Mouse (Mus musculus) kidney, embryonic 15.5 days (tissue): ENCODE measurements around the gene Prune2. TPM values are rescaled to one million over a fixed set of nuclear protein-coding genes. Genes with fewer than 3 reads are reported as not detected.

ENCODE experiments used
- ATAC-seq: fragments of 200-750 bp; cut with Nextera tagmentation; replicated peaks from 2 replicates; pipeline ENCODE4 v1.8.0; 2017; ENCODE audit warnings: moderate TSS enrichment; ENCODE audit not compliant: low FRiP score
- H3K27ac ChIP-seq: fragments of 300-500 bp; sonication (generic); 2 replicates; pipeline ENCODE4 v1.5.1; 2015; ENCODE audit warnings: mild to moderate bottlenecking, inconsistent platforms
- H3K27me3 ChIP-seq: fragments of 300-500 bp; sonication (generic); 2 replicates; pipeline ENCODE4 v1.6.1; 2015; ENCODE audit warnings: inconsistent platforms
- H3K36me3 ChIP-seq: fragments of 300-500 bp; sonication (generic); 2 replicates; pipeline ENCODE4 v1.6.1; 2015; ENCODE audit warnings: inconsistent platforms
- H3K4me1 ChIP-seq: fragments of 300-500 bp; sonication (generic); 2 replicates; pipeline ENCODE4 v1.6.1; 2015; ENCODE audit warnings: inconsistent platforms
- H3K4me2 ChIP-seq: fragments of 300-500 bp; sonication (generic); 2 replicates; pipeline ENCODE4 v1.6.1; 2015; ENCODE audit warnings: moderate library complexity, mild to moderate bottlenecking, inconsistent platforms
- H3K4me3 ChIP-seq: fragments of 300-500 bp; sonication (generic); replicated peaks from 2 replicates; pipeline ENCODE4 v1.5.1; 2015; ENCODE audit warnings: mild to moderate bottlenecking, inconsistent platforms
- H3K9ac ChIP-seq: fragments of 300-500 bp; sonication (generic); 2 replicates; pipeline ENCODE4 v1.6.1; 2015; ENCODE audit warnings: mild to moderate bottlenecking, inconsistent platforms
- H3K9me3 ChIP-seq: fragments of 300-500 bp; sonication (generic); replicated peaks from 2 replicates; pipeline ENCODE4 v1.6.1; 2016; ENCODE audit warnings: inconsistent platforms
- WGBS: fragments of 180-500 bp; shearing (Covaris S2); methylation state at CpG from one replicate; pipeline ENCODE4 v1.1.7; 2015; ENCODE audit warnings: mixed read lengths; 5-methylcytosine and 5-hydroxymethylcytosine counted together
- polyA plus RNA-seq: library from polyadenylated mRNA; unstranded; fragments of >200 nt; fragmentation: Nextera tagmentation; extraction: Ambion mirVana; gene quantifications from 2 replicates; pipeline ENCODE4 v1.2.1, GENCODE M21; 2015

The Prune2 gene
- polyA plus RNA-seq, 1 experiment from 2014 or later, result 1.5 TPM

DNA sequence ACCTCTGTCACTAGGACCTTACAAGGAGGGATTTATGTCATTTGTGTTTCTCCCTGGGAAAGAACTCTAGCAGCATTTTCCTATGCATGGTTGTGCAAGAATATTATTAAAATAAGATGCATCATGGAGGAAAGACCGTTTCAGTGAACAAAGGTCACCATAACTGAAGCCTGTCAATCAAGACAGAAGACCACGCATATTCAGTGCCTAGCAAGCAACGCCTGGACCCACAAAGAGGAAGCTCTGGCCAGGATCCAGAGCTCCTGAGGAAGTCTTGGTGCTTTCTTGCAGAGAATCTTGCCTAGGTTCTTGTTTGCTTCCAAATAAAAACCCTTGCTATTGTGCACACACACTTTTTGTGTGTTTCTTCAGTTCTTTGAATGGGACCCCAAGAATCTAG lies 296.9 kb downstream of the Prune2 start:
- no peak overlapping the region for H3K4me2 ChIP-seq
- ATAC-seq, result no peak
- H3K4me3 ChIP-seq, result no peak overlapping the region
- H3K4me1 ChIP-seq, result peaks cover 4% of the 10 kb centered on the region
- WGBS, result 66% methylated on average over 3 of the region's 3 CpGs
- H3K9ac ChIP-seq, result no peak overlapping the region
- H3K27ac ChIP-seq, result no peak overlapping the region
- H3K36me3 ChIP-seq, result no peaks in the 10 kb centered on the region
- H3K9me3 ChIP-seq, result no peaks in the 10 kb centered on the region
- H3K27me3 ChIP-seq, result no peaks in the 10 kb centered on the region

DNA sequence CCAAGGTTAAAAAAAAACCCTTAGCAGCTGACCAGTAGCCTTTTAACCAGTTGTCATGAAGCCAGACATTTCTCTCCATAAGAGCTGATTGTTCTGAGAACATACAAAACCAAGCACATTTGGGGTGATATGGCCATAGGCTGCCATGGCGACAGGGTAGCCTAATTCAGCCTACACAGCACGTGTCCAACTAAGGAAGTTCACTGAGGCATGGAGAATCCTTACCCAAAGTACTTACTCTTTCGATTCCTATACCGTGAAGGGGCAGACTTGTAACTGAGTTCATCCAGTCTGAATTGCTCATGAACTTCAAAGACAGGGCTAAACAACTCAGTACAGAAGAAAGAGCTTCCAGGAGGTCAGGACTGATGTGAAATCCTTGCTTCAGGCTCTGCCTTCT lies 299.6 kb downstream of the Prune2 start:
- Histone ChIP-seq H3K4me1 (peaks cover 4% of the 10 kb centered on the region), H3K9ac (no peak overlapping the region), H3K27me3 (no peaks in the 10 kb centered on the region), H3K9me3 (no peaks in the 10 kb centered on the region), H3K4me2 (no peak overlapping the region), H3K36me3 (no peaks in the 10 kb centered on the region), H3K4me3 (no peak overlapping the region), H3K27ac (no peak overlapping the region)
- no peak for ATAC-seq
- WGBS, result 62% methylated on average over 4 of the region's 4 CpGs

DNA sequence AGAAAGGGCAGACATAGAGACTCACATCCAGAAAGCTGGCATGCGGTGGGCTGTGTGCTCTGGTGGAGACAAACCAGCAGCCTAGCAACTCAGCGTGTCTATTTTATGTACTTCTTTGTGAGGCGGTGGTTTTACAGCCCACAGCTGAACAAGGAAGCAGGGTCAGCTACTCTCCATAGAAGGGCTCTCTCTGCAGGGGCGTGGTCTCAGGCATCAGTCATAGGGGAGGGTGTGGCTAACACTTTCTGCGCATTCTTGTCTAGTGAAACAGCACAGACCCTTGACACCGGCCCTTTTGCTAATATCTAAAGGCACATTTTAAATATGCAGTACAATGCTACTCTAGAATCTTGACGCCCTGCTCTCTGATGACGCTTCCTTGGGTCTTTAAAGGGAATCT lies 300.5 kb downstream of the Prune2 start:
- Histone ChIP-seq H3K9me3 (no peaks in the 10 kb centered on the region), H3K36me3 (no peaks in the 10 kb centered on the region), H3K27ac (no peak overlapping the region), H3K27me3 (no peaks in the 10 kb centered on the region), H3K9ac (no peak overlapping the region), H3K4me2 (no peak overlapping the region), H3K4me1 (peaks cover 4% of the 10 kb centered on the region), H3K4me3 (no peak overlapping the region)
- peak; percentile 33; the same call in 1 of the 2 replicates for ATAC-seq
- WGBS, result 68% methylated on average over 8 of the region's 8 CpGs

DNA sequence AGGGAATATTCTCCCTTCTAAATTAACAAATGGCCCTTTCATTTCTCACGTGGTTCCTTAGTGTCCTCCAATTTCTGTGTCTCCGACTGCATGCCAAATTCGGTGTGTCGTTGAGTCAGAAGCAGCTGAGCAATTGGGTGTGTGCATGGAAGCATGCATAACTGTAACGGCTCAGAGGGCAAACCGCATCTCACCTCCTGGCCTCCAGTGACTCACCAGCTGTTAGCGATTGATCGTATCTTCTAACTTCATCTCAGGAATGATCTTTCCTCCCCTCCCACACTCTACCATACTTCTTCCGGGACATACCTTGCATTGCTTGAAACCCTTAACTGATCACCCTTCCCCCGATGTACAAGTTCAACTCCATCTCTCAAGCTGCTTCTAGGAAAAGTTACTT lies 300.9 kb downstream of the Prune2 start:
- no peaks in the 10 kb centered on the region for H3K9me3 ChIP-seq
- no peak for ATAC-seq
- no peak overlapping the region for H3K9ac ChIP-seq
- H3K4me1 ChIP-seq, result peaks cover 4% of the 10 kb centered on the region
- H3K36me3 ChIP-seq, result no peaks in the 10 kb centered on the region
- H3K27me3 ChIP-seq, result no peaks in the 10 kb centered on the region
- H3K4me3 ChIP-seq, result no peak overlapping the region
- 61% methylated on average over 10 of the region's 10 CpGs for WGBS
- H3K4me2 ChIP-seq, result no peak overlapping the region
- H3K27ac ChIP-seq, result no peak overlapping the region

DNA sequence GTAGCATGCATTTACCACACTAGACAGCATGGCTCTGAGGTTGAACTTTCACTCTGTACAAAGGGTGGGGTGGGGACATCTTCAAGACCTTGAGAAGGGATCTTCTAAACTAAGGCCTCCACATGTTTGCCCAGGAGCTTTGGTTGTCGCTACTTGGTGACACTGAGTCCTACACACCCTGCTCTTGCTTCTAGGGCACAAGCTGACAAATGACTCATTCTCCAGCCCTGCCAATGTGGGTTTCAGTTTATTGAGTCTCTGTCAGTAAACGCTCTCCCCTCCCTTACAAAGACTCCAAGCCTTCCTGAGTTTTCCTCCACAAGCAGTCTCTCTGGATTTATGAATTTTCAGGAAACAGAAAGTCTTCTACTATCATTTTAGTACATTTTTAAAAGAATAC lies 307.3 kb downstream of the Prune2 start:
- 82% methylated on average over 2 of the region's 2 CpGs for whole genome bisulfite sequencing

DNA sequence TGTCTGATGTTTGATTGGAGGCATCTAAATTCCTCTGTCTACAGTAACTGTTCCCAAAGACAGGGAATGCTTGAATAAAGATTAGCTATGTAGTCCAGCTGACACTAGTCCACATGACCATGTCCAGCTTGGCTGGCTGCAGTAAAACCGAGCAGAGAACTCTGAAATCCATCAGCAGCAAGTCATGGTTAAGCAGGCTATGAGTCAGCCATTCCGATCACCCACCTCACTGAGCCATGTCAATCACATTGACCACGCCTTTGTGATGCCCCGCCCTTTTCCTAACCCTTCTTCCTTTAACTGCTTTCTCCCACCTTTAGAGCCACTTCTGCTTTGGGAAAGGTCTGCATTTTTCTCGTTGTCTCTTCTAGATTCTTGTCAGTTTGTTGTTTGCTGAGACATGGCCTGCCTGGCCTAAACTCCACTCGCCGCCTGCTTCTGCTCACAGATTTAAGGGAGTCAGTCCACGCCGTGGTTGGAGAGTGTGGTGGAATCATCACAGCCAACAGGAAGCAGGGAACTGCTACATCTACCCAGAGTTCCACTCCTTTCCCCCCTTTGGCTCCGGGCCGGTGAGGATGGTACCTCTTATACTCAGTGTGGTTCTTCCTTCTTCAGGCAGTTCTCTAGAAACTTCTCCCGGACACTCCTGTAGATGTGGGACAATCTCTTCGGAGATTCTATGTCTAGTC lies 307.9 kb downstream of the Prune2 start:
- no peaks in the 10 kb centered on the region for H3K27me3 ChIP-seq
- 90% methylated on average over 13 of the region's 13 CpGs for WGBS
- H3K9ac ChIP-seq, result no peak overlapping the region
- H3K36me3 ChIP-seq, result no peaks in the 10 kb centered on the region
- H3K9me3 ChIP-seq, result no peaks in the 10 kb centered on the region
- no peak overlapping the region for H3K27ac ChIP-seq
- no peak overlapping the region for H3K4me2 ChIP-seq
- H3K4me1 ChIP-seq, result no peaks in the 10 kb centered on the region
- ATAC-seq, result no peak
- H3K4me3 ChIP-seq, result no peak overlapping the region

More for the DNA sequence above, 307.3 kb downstream of the Prune2 start:
- Histone ChIP-seq H3K4me3 (no peak overlapping the region), H3K36me3 (no peaks in the 10 kb centered on the region), H3K9me3 (no peaks in the 10 kb centered on the region), H3K9ac (no peak overlapping the region), H3K27ac (no peak overlapping the region), H3K4me1 (no peaks in the 10 kb centered on the region), H3K4me2 (no peak overlapping the region), H3K27me3 (no peaks in the 10 kb centered on the region)
- no peak for ATAC-seq

DNA sequence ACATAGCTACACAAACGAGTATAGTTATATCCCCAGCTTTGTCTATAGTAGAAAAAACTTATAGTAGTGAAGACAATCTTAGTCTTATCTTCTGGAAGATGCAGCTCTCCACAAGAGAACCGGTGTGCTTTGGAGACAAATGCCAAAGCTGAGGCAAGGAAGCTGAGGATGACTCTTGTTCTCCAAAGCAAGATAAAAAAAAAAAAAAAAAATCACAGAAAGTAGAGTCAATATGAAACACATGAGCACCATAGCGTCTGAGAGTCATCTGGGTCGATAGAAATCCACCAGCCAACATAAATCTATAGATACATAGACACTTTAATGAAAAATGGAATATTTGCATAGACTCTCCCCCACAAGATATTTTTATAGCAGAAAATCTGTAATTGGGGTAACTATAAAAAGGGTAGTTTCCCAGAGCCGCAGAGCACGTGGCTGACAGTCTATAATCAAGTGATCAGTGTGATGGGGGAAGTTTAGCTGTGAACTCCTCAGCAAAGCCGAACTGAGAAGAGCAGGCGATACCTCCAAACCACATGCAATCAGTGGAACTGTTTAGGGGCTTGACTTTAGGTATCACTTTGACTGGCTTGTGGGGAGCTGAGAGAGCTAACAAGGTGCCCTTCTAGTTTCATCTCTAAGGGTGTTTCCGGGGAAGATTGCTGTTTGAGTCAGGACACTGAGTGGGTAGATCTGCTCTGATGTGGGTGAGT lies 308.7 kb downstream of the Prune2 start:
- H3K27me3 ChIP-seq, result no peaks in the 10 kb centered on the region
- WGBS, result 83% methylated on average over 9 of the region's 9 CpGs
- no peak overlapping the region for H3K9ac ChIP-seq
- H3K27ac ChIP-seq, result no peak overlapping the region
- H3K36me3 ChIP-seq, result no peaks in the 10 kb centered on the region
- no peaks in the 10 kb centered on the region for H3K4me1 ChIP-seq
- H3K9me3 ChIP-seq, result no peaks in the 10 kb centered on the region
- no peak for ATAC-seq
- no peak overlapping the region for H3K4me2 ChIP-seq
- H3K4me3 ChIP-seq, result no peak overlapping the region

DNA sequence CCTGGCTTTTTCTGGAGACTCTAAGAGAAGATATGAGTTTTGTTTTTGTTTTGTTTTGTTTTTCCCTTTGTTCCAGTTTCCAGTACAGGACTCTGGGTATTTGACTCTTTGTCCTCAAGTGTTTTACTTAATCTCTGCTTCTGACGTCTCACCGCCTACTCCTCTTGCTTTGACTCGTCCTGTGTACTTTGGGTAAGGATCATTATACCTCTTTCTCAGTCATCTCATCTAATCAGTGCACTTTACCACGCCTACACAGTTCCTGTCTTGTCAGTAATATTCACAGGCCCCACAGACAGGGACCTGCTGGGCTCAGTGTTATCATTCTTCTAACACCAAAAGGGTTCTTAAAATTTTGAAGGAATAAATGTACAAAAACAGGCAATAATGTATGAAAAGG lies 312.8 kb downstream of the Prune2 start:
- Histone ChIP-seq H3K4me1 (peaks cover 6% of the 10 kb centered on the region), H3K36me3 (no peaks in the 10 kb centered on the region), H3K9me3 (no peaks in the 10 kb centered on the region), H3K27ac (no peak overlapping the region), H3K27me3 (no peaks in the 10 kb centered on the region), H3K9ac (no peak overlapping the region), H3K4me3 (no peak overlapping the region), H3K4me2 (no peak overlapping the region)
- no peak for ATAC-seq
- 81% methylated on average over 4 of the region's 4 CpGs for WGBS

DNA sequence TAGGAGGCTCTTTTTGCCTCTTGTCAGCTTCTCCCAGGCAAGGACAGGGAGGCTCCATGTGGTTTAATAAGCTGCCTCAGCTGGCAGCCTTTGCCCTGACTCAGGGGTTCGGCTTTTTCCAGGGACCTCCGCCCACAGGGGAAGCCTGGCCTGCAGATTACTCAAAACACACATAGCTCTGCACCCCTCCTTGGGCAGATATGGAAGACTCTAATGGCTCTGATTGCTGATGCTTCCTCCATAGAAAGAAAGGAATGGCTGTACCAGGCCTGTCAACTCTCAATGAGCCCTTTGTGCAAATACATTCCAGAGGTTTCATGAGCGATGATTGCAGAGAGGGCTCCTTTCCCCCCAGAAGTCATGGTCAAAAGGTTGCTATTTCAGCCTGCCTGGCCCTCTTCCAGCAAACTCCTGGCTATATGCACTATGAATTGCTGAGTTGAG lies 315.3 kb downstream of the Prune2 start:
- ATAC-seq, result 0 out of 2 replicates have a peak, but pooled peaks have one; percentile 54
- H3K36me3 ChIP-seq, result no peaks in the 10 kb centered on the region
- H3K9ac ChIP-seq, result no peak overlapping the region
- 38% methylated on average over 3 of the region's 3 CpGs for WGBS
- no peaks in the 10 kb centered on the region for H3K9me3 ChIP-seq
- no peak overlapping the region for H3K4me3 ChIP-seq
- H3K27ac ChIP-seq, result peak overlapping the region; percentile 80
- no peaks in the 10 kb centered on the region for H3K27me3 ChIP-seq
- H3K4me1 ChIP-seq, result peaks cover 6% of the 10 kb centered on the region
- H3K4me2 ChIP-seq, result no peak overlapping the region

DNA sequence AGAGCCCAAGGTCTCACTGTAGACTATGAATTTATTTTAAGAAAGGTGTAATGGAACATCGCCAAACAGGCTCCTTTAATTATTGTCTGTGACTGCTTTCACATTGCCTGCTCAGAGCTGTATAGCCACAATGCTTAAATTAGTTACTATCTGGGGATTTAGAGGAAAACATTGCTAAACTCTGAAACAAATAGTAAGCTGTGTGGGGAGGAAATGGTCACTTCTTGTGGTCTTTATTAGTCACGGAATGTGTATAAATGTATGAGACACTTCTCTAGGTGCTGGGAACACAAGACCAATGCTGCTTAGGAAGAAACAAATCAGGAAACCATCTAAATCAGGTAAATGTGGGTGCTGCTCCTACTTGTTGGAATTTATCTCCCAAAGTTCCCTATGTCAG lies 317.1 kb downstream of the Prune2 start:
- Histone ChIP-seq H3K9me3 (no peaks in the 10 kb centered on the region), H3K4me2 (no peak overlapping the region), H3K27me3 (no peaks in the 10 kb centered on the region), H3K36me3 (no peaks in the 10 kb centered on the region), H3K9ac (no peak overlapping the region), H3K4me1 (peaks cover 6% of the 10 kb centered on the region), H3K4me3 (no peak overlapping the region), H3K27ac (no peak overlapping the region)
- 75% methylated on average over 2 of the region's 2 CpGs for WGBS
- no peak for ATAC-seq
